Mouse (Mus musculus) testis, adult 2 months (tissue): ENCODE results near the gene Cat. TPM values are rescaled to one million over a fixed set of nuclear protein-coding genes. Genes with fewer than 3 reads are reported as not detected.

Experiments used
- H3K27ac ChIP-seq: fragments of 200-500 bp; 2 replicates; pipeline ENCODE4 v1.5.1; 2012; ENCODE audit warnings: low read depth, low read length; ENCODE audit not compliant: control insufficient read depth, insufficient read depth
- H3K27me3 ChIP-seq: fragments of 200-500 bp; 2 replicates; pipeline ENCODE4 v1.6.1; 2012; ENCODE audit warnings: mild to moderate bottlenecking, low read length, moderate library complexity; ENCODE audit not compliant: control insufficient read depth, insufficient read depth
- H3K36me3 ChIP-seq: fragments of 200-500 bp; 2 replicates; pipeline ENCODE4 v1.6.1; 2012; ENCODE audit warnings: mild to moderate bottlenecking, low read length; ENCODE audit not compliant: control insufficient read depth, insufficient read depth
- H3K4me1 ChIP-seq: fragments of 200-500 bp; 2 replicates; pipeline ENCODE4 v1.6.1; 2012; ENCODE audit warnings: low read length; ENCODE audit not compliant: control insufficient read depth, insufficient read depth
- H3K4me3 ChIP-seq: fragments of 200-500 bp; 2 replicates; pipeline ENCODE4 v1.5.1; 2012; ENCODE audit warnings: low read depth, mild to moderate bottlenecking, low read length, moderate library complexity, mixed read lengths; ENCODE audit not compliant: control insufficient read depth
- CTCF ChIP-seq: fragments of 200-500 bp; IDR thresholded peaks from 2 replicates; pipeline ENCODE4 v1.5.1; 2012; ENCODE audit warnings: low read depth, mild to moderate bottlenecking, inconsistent platforms, low read length, moderate library complexity; ENCODE audit not compliant: control insufficient read depth, insufficient read depth, insufficient replicate concordance
- POLR2A ChIP-seq: fragments of 200-500 bp; IDR thresholded peaks from 2 replicates; pipeline ENCODE4 v1.6.1; 2012; ENCODE audit warnings: low read depth, mild to moderate bottlenecking, inconsistent platforms, low read length, moderate library complexity; ENCODE audit not compliant: control insufficient read depth
- polyA plus RNA-seq: library from polyadenylated mRNA; depleted of rRNA; stranded (reverse); fragments of >200 nt; gene quantifications from 2 replicates; pipeline ENCODE4 v1.2.3, GENCODE M21; 2012

Cat gene
- polyA plus RNA-seq, 1 experiment: 7.5 TPM

GRCm38 (mm10) chr2:103476180-103476579 is 8.8 kb downstream of the Cat start:
- TF ChIP-seq CTCF (no peak), POLR2A (no peak)
- no peaks in the 10 kb centered on the region; the same call in 1 of the 2 replicates for H3K4me1 ChIP-seq
- no peaks in the 10 kb centered on the region for H3K36me3 ChIP-seq
- no peak overlapping the region for H3K4me3 ChIP-seq
- H3K27me3 ChIP-seq: no peaks in the 10 kb centered on the region
- no peak overlapping the region for H3K27ac ChIP-seq

DNA sequence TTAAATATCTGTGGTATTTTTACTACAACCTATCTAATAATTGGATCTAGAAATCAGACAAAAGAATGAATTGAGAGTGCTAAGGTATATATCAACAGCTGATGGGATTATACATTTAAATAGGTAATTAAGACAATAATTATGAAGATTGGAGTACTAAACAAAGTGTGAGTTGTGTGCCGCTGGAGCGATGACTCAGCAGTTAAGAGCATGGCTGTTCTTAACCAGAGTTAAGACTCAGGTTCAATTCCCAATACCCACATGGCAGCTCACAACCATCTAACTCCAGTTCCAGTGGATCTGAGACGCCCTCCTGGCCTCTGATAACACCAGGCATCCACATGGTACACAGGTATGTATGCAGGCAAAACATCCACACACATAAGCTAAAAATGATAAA is 11.6 kb downstream of the Cat start:
- Histone ChIP-seq H3K4me3 (no peak overlapping the region), H3K27me3 (no peaks in the 10 kb centered on the region), H3K27ac (no peak overlapping the region), H3K36me3 (no peaks in the 10 kb centered on the region), H3K4me1 (no peaks in the 10 kb centered on the region)
- TF ChIP-seq POLR2A (no peak), CTCF (no peak)

- Histone ChIP-seq H3K36me3 (peaks cover 3% of the 10 kb centered on the region; the same call in 1 of the 2 replicates), H3K27ac (no peak overlapping the region), H3K4me1 (peaks cover 2% of the 10 kb centered on the region; the same call in 1 of the 2 replicates)
Observed at GRCm38 (mm10) chr2:103466984-103467588, 17.9 kb downstream of the Cat start.

GRCm38 (mm10) chr2:103466272-103466671 is 18.7 kb downstream of the Cat start:
- H3K27me3 ChIP-seq: no peaks in the 10 kb centered on the region
- H3K36me3 ChIP-seq: peaks cover 3% of the 10 kb centered on the region; the same call in 1 of the 2 replicates
- H3K4me1 ChIP-seq: peaks cover 2% of the 10 kb centered on the region; the same call in 1 of the 2 replicates
- TF ChIP-seq CTCF (no peak), POLR2A (no peak)
- H3K4me3 ChIP-seq: no peak overlapping the region
- H3K27ac ChIP-seq: no peak overlapping the region

More at GRCm38 (mm10) chr2:103466984-103467588, 17.9 kb downstream of the Cat start:
- no peaks in the 10 kb centered on the region for H3K27me3 ChIP-seq
- no peak for TF ChIP-seq CTCF
- no peak for TF ChIP-seq POLR2A
- no peak overlapping the region for H3K4me3 ChIP-seq

DNA sequence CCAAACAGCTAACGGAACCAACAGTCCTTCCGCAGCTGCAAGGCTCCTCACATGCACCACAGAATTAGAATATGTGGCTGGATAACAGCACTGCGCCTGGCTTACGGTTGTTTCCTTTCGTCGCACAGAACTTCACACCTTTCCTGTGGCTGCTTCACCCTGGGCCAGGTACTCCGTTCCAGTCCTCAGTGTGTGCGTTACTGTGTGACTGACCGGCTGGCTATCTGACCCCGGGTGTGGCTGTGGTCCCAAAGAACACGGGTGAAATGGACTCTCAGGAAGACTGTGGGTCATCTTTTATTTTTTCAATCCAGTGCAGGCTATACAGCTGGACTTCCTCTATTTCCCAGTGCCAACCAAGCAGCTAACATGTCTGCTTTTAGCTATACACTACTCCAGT is 19.5 kb downstream of the Cat start:
- Histone ChIP-seq H3K36me3 (peaks cover 3% of the 10 kb centered on the region; the same call in 1 of the 2 replicates), H3K4me3 (no peak overlapping the region), H3K4me1 (peaks cover 2% of the 10 kb centered on the region; the same call in 1 of the 2 replicates), H3K27me3 (no peaks in the 10 kb centered on the region), H3K27ac (no peak overlapping the region)
- TF ChIP-seq POLR2A (no peak), CTCF (no peak)

DNA sequence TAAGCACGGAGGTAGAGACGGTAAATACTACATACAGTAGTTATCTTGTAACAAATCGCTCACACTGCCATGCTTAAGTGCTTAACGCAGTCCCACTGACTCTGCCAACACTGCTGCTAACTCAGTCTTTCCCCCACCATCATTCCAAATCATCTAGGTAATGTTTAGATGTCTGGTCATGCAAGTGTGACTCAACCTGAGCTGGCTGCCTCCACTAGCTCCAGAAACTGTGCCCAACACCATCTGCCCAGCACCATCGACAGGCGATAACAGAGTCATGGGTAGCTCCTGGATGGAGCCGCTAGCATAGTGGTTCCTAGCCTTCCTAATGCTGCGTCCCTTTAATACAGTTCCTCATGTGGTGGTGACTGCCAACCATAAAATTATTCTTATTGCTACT is 20.4 kb downstream of the Cat start:
- no peak for TF ChIP-seq CTCF
- TF ChIP-seq POLR2A: no peak
- Histone ChIP-seq H3K4me3 (no peak overlapping the region), H3K36me3 (peaks cover 3% of the 10 kb centered on the region; the same call in 1 of the 2 replicates), H3K27ac (no peak overlapping the region), H3K4me1 (peaks cover 2% of the 10 kb centered on the region; the same call in 1 of the 2 replicates), H3K27me3 (no peaks in the 10 kb centered on the region)

DNA sequence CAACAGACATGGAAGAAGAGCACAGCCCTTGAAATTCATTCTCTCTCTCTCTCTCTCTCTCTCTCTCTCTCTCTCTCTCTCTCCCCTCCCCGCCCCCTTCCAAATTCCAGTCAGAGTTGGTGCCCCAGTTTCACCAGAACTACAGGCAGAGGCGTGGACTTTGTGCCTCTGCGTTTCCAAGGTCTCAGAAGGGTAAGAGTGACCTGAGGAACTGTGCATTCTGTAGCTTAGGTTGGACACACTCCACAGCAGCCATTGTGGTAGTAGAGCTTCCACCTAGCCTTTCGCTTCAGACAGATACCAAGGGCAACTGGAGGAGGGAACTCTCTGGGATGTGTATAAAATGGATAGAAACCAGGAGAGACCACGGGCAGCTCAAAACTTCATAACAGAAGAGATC is 22.2 kb downstream of the Cat start:
- no peak overlapping the region for H3K27ac ChIP-seq

More for the DNA sequence above, 22.2 kb downstream of the Cat start:
- H3K36me3 ChIP-seq: peaks cover 3% of the 10 kb centered on the region; the same call in 1 of the 2 replicates
- H3K4me1 ChIP-seq: peaks cover 2% of the 10 kb centered on the region; the same call in 1 of the 2 replicates
- no peak overlapping the region for H3K4me3 ChIP-seq
- TF ChIP-seq POLR2A: no peak
- TF ChIP-seq CTCF: no peak
- H3K27me3 ChIP-seq: no peaks in the 10 kb centered on the region
